Mouse (Mus musculus): ENCODE data around the gene Kcnk4. TPM values are rescaled to one million over a fixed set of nuclear protein-coding genes. Genes with fewer than 3 reads are reported as not detected.

Gene Kcnk4
- polyA plus RNA-seq, 1 experiment from 2014 or later = 3.3 TPM

DNA sequence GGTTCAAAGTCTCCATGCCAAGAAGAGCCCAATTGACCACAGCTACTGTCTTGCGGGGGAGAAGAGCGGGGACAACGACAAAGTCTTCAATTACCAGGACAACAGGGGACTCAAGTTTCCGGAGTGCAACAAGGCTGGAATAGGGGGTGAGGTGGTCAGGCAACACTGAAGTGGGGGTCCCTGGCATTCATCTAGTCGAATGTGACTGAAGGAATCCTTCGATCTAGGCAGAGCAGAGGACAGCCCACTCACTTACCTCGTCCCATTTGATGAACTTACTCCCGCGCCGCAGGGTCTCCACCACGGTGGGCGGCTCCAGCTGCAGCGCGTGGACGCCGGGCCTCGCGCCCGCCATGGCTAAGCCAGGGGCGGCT is 35.0 kb upstream of the Kcnk4 start:
- no peak overlapping the region for H3K27ac ChIP-seq (ENCODE audit: low read length)
- no peak for ATAC-seq
- H3K4me2 ChIP-seq (ENCODE audit: low read length) = peak overlapping the region; percentile 47
- H3K9me3 ChIP-seq (ENCODE audit: control insufficient read depth, low read length) = no peaks in the 10 kb centered on the region
- peak overlapping the region; percentile 42 for H3K4me3 ChIP-seq (replicated peaks; ENCODE audit: low read length)
- peaks cover 15% of the 10 kb centered on the region; the same call in 1 of the 2 replicates for H3K27me3 ChIP-seq (replicated peaks; ENCODE audit: control insufficient read depth, insufficient read depth, low read length)
- H3K9ac ChIP-seq (replicated peaks; ENCODE audit: low read depth, low read length) = peak overlapping the region; percentile 57
- peaks cover 16% of the 10 kb centered on the region for H3K4me1 ChIP-seq (replicated peaks; ENCODE audit: control insufficient read depth, insufficient read depth, low read length)
- whole genome bisulfite sequencing = under 1% methylated on average over 20 of the region's 20 CpGs
- H3K36me3 ChIP-seq (ENCODE audit: control insufficient read depth, insufficient read depth) = no peaks in the 10 kb centered on the region

DNA sequence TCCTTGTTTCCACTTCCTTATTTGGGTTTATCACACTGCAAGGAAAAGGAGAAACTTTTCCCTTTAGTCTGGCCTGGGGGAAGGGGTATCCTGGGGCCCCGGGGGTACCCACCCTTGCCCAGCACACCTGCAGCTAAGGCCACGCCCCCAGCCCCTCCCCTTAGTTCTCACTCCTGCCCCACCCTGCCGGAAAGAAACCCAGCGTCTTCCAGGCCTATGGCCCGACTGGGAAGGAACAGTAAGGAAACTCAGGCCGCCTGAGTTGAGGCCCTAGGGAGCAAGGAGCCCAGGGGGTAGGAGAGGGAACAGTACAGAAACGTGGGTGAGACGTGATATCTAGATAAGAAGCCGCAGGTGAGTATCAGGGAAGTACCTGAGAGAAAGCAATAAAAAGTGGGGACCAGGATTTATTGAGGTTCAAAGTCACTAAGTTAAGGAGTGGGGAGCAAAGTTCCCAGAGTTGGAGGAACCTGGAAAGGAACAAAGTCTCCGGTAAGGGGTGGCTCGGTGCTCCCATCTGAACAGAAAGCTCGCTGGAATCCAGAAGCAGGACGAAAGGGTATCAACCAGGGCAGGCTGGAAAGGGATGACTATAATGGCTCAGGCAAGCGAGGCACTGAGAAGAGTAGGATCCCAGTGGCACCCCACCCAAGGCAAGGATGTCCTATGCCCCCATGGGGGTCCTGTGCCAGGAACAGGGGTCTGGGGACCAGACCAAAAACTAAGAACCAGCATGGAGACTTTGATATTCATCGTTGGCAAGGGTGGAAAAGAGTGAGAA is 34.4 kb upstream of the Kcnk4 start:
- Histone ChIP-seq H3K4me1 (replicated peaks; ENCODE audit: control insufficient read depth, insufficient read depth, low read length) (peaks cover 14% of the 10 kb centered on the region), H3K4me2 (ENCODE audit: low read length) (peak overlapping the region; percentile 47), H3K36me3 (ENCODE audit: control insufficient read depth, insufficient read depth) (no peaks in the 10 kb centered on the region), H3K27ac (ENCODE audit: low read length) (no peak overlapping the region), H3K9me3 (ENCODE audit: control insufficient read depth, low read length) (no peaks in the 10 kb centered on the region), H3K9ac (replicated peaks; ENCODE audit: low read depth, low read length) (no peak overlapping the region), H3K4me3 (replicated peaks; ENCODE audit: low read length) (peak overlapping the region; percentile 42), H3K27me3 (replicated peaks; ENCODE audit: control insufficient read depth, insufficient read depth, low read length) (peaks cover 15% of the 10 kb centered on the region; the same call in 1 of the 2 replicates)
- no peak for ATAC-seq
- WGBS = 16% methylated on average over 15 of the region's 15 CpGs

GRCm38 (mm10) chr19:6956461-6956860 is 22.1 kb upstream of the Kcnk4 start:
- H3K36me3 ChIP-seq (ENCODE audit: control insufficient read depth, insufficient read depth) = no peaks in the 10 kb centered on the region
- ATAC-seq = no peak
- no peak overlapping the region for H3K27ac ChIP-seq (ENCODE audit: low read length)
- H3K4me3 ChIP-seq (replicated peaks; ENCODE audit: low read length) = no peak overlapping the region
- 87% methylated on average over 10 of the region's 10 CpGs for WGBS
- no peak overlapping the region for H3K4me2 ChIP-seq (ENCODE audit: low read length)
- no peaks in the 10 kb centered on the region for H3K9me3 ChIP-seq (ENCODE audit: control insufficient read depth, low read length)
- peaks cover 11% of the 10 kb centered on the region for H3K4me1 ChIP-seq (replicated peaks; ENCODE audit: control insufficient read depth, insufficient read depth, low read length)
- H3K9ac ChIP-seq (replicated peaks; ENCODE audit: low read depth, low read length) = no peak overlapping the region
- H3K27me3 ChIP-seq (replicated peaks; ENCODE audit: control insufficient read depth, insufficient read depth, low read length) = no peaks in the 10 kb centered on the region

DNA sequence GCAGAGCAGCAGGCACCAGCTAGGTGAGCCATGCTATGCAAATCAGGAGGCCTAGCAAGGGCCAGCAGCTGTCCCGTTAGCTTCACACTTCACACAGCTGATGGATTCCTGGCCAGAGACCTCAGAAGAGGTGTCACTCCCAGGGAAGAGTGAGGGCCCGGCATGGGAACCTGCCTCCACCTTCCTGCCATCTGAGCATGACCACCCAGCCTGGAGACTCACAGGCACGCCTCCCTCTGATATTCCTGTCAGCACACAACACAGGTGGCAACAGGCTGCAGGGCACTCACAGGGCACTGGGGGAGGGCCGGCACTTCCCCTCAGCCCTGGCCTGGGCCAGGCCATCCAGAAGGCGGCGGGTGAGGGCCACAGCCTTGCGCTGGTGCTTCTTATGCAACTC is 21.1 kb upstream of the Kcnk4 start:
- H3K4me1 ChIP-seq (replicated peaks; ENCODE audit: control insufficient read depth, insufficient read depth, low read length) = peaks cover 11% of the 10 kb centered on the region
- no peak for ATAC-seq
- H3K27ac ChIP-seq (ENCODE audit: low read length) = no peak overlapping the region
- no peak overlapping the region for H3K4me2 ChIP-seq (ENCODE audit: low read length)
- H3K4me3 ChIP-seq (replicated peaks; ENCODE audit: low read length) = no peak overlapping the region
- WGBS = 90% methylated on average over 7 of the region's 7 CpGs
- no peak overlapping the region for H3K9ac ChIP-seq (replicated peaks; ENCODE audit: low read depth, low read length)
- H3K9me3 ChIP-seq (ENCODE audit: control insufficient read depth, low read length) = no peaks in the 10 kb centered on the region
- H3K27me3 ChIP-seq (replicated peaks; ENCODE audit: control insufficient read depth, insufficient read depth, low read length) = no peaks in the 10 kb centered on the region
- H3K36me3 ChIP-seq (ENCODE audit: control insufficient read depth, insufficient read depth) = no peaks in the 10 kb centered on the region

DNA sequence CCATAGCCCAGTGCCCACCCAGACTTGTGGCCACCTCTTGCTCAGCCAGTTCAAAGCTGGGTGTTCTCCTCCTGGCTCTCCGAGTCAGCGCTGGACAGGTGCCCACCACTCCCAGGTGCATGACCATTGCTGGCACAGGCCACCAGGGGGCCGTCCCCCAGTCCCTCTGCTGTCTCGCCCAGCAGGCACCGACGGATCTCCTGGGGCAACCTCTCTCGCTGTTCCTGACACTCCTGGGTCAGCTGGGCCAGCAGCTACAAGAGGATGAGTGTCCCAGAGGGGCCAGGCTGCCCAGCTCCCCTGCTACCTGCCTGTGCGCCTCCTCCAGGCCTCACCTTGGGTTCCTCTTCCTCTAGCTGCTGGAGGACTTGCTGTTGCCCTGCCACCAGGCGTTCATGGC is 19.7 kb upstream of the Kcnk4 start:
- WGBS = 45% methylated on average over 9 of the region's 9 CpGs
- Histone ChIP-seq H3K36me3 (ENCODE audit: control insufficient read depth, insufficient read depth) (no peaks in the 10 kb centered on the region), H3K9ac (replicated peaks; ENCODE audit: low read depth, low read length) (no peak overlapping the region)

DNA sequence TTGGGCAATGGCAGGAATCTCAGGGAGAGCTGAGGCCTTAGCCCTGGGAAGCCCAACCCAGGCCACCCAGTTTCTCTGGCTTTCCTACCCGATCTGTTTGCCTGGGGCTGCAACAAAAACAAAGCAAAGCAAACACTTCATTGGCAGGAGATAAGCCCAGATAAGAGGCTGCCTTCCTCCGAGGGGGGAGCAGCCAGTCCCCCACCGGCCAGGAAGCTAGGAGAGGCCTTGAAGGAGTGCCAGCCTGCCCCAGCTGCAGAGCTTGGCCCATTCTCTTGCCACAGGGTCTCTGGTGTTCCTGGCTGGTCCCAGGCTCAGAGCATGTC is 18.4 kb upstream of the Kcnk4 start:
- 28% methylated on average over 3 of the region's 3 CpGs for WGBS
- H3K4me3 ChIP-seq (replicated peaks; ENCODE audit: low read length) = no peak overlapping the region; the same call in 1 of the 2 replicates
- no peak for ATAC-seq

More for the DNA sequence above, 19.7 kb upstream of the Kcnk4 start:
- Histone ChIP-seq H3K4me3 (replicated peaks; ENCODE audit: low read length) (no peak overlapping the region), H3K9me3 (ENCODE audit: control insufficient read depth, low read length) (no peaks in the 10 kb centered on the region), H3K27me3 (replicated peaks; ENCODE audit: control insufficient read depth, insufficient read depth, low read length) (no peaks in the 10 kb centered on the region), H3K27ac (ENCODE audit: low read length) (no peak overlapping the region), H3K4me2 (ENCODE audit: low read length) (no peak overlapping the region), H3K4me1 (replicated peaks; ENCODE audit: control insufficient read depth, insufficient read depth, low read length) (peaks cover 17% of the 10 kb centered on the region)
- no peak for ATAC-seq

DNA sequence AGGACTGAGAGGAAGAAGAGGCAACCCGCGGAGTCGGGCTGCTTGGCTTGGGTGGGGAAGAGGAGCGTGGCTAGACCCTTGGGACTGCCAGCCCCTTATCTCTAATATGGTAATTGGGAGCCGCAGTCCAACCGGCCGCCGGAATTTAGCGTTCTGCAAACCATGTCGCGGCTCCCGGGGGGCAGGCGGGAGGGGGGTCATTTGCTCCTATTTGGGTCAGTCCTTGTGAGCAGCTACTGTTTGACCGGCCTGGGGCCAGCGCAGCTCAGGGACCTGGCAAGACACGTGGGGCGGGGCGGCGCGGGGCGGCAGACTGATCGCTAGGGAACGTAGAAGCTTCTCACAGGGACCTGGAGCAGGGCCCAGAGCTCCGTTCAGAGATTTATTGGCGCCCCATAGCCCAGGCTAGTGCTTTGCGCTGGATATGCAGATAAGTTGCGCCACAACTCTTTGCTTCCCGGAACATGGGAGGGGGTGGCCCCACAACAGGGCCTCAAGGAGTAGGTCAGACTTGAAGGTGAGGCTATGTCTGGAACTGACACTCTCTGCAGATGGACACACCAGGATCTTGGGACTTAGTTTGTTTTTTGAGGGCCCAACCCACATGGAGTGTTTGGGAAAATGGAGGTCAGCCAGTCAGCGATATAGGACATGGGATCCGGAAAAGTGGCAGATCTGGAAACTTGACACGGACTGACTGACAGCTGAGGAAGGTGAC is 17.8 kb upstream of the Kcnk4 start:
- Histone ChIP-seq H3K27me3 (replicated peaks; ENCODE audit: control insufficient read depth, insufficient read depth, low read length) (no peaks in the 10 kb centered on the region), H3K9me3 (ENCODE audit: control insufficient read depth, low read length) (no peaks in the 10 kb centered on the region), H3K9ac (replicated peaks; ENCODE audit: low read depth, low read length) (peak overlapping the region; percentile 76), H3K36me3 (ENCODE audit: control insufficient read depth, insufficient read depth) (no peaks in the 10 kb centered on the region), H3K27ac (ENCODE audit: low read length) (peak overlapping the region; percentile 95), H3K4me1 (replicated peaks; ENCODE audit: control insufficient read depth, insufficient read depth, low read length) (peaks cover 17% of the 10 kb centered on the region), H3K4me3 (replicated peaks; ENCODE audit: low read length) (peak overlapping the region; percentile 68), H3K4me2 (ENCODE audit: low read length) (peak overlapping the region; percentile 77)
- peak; percentile 39 for ATAC-seq
- WGBS = 3% methylated on average over 31 of the region's 31 CpGs

More for the DNA sequence above, 18.4 kb upstream of the Kcnk4 start:
- Histone ChIP-seq H3K9ac (replicated peaks; ENCODE audit: low read depth, low read length) (peak overlapping the region; percentile 14; the same call in 1 of the 2 replicates), H3K9me3 (ENCODE audit: control insufficient read depth, low read length) (no peaks in the 10 kb centered on the region), H3K4me1 (replicated peaks; ENCODE audit: control insufficient read depth, insufficient read depth, low read length) (peaks cover 17% of the 10 kb centered on the region), H3K27ac (ENCODE audit: low read length) (no peak overlapping the region; the same call in 1 of the 2 replicates), H3K4me2 (ENCODE audit: low read length) (peak overlapping the region; percentile 77), H3K36me3 (ENCODE audit: control insufficient read depth, insufficient read depth) (no peaks in the 10 kb centered on the region), H3K27me3 (replicated peaks; ENCODE audit: control insufficient read depth, insufficient read depth, low read length) (no peaks in the 10 kb centered on the region)

DNA sequence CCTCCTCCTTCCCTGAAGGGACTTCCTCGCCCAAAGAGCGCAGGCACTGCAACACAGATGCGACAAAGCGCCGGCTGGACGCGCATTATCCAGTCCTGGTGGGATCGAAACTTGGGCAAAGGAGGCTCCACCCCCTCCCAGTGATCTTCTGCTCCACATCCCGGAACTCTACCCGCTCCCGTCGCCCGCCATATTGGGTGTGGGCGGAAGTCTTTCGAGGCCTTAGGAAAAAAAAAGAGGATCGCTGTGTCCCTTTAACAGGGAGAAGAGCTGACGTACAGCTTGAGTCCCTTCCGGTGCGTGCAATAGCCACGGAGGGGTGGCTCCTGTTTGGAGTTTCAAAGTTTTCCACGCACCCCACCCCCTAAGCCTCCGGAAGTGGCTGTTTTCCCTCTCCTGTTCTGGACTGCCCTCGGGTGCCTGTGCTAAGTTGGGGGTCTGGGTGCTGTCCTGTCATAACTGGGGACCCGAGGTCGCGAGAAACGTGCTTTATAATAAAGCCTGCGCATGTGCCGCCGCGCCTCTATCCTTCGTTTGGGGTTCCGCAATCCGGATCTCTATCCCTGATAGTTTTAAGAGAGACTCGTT is 17.2 kb upstream of the Kcnk4 start:
- H3K27me3 ChIP-seq (replicated peaks; ENCODE audit: control insufficient read depth, insufficient read depth, low read length) = no peaks in the 10 kb centered on the region
- no peaks in the 10 kb centered on the region for H3K9me3 ChIP-seq (ENCODE audit: control insufficient read depth, low read length)
- H3K36me3 ChIP-seq (ENCODE audit: control insufficient read depth, insufficient read depth) = no peaks in the 10 kb centered on the region
- H3K27ac ChIP-seq (ENCODE audit: low read length) = peak overlapping the region; percentile 95
- H3K4me3 ChIP-seq (replicated peaks; ENCODE audit: low read length) = peak overlapping the region; percentile 68
- peak overlapping the region; percentile 76 for H3K9ac ChIP-seq (replicated peaks; ENCODE audit: low read depth, low read length)
- peak; percentile 90 for ATAC-seq
- H3K4me2 ChIP-seq (ENCODE audit: low read length) = peak overlapping the region; percentile 77
- under 1% methylated on average over 35 of the region's 35 CpGs for WGBS
- H3K4me1 ChIP-seq (replicated peaks; ENCODE audit: control insufficient read depth, insufficient read depth, low read length) = peaks cover 17% of the 10 kb centered on the region

GRCm38 (mm10) chr19:6950613-6951153 is 16.4 kb upstream of the Kcnk4 start:
- Histone ChIP-seq H3K27me3 (replicated peaks; ENCODE audit: control insufficient read depth, insufficient read depth, low read length) (no peaks in the 10 kb centered on the region), H3K27ac (ENCODE audit: low read length) (peak overlapping the region; percentile 95), H3K4me1 (replicated peaks; ENCODE audit: control insufficient read depth, insufficient read depth, low read length) (peaks cover 17% of the 10 kb centered on the region), H3K4me2 (ENCODE audit: low read length) (peak overlapping the region; percentile 77), H3K36me3 (ENCODE audit: control insufficient read depth, insufficient read depth) (peaks cover 2% of the 10 kb centered on the region; the same call in 1 of the 2 replicates), H3K9ac (replicated peaks; ENCODE audit: low read depth, low read length) (peak overlapping the region; percentile 76), H3K9me3 (ENCODE audit: control insufficient read depth, low read length) (no peaks in the 10 kb centered on the region), H3K4me3 (replicated peaks; ENCODE audit: low read length) (peak overlapping the region; percentile 68)
- under 1% methylated on average over 28 of the region's 28 CpGs for WGBS
- ATAC-seq = peak; percentile 65

Data from forebrain, embryonic 16.5 days (tissue).